Mouse (Mus musculus): ENCODE data around the gene Pgr15l. TPM values are rescaled to one million over a fixed set of nuclear protein-coding genes. Genes with fewer than 3 reads are reported as not detected.
A peak's percentile ranks its signal among the peaks of the same experiment; 100 is the strongest.

Gene Pgr15l
- polyA plus RNA-seq (2014; fragmentation: Nextera tagmentation; extraction: Ambion mirVana): not detected in 2 replicates

DNA sequence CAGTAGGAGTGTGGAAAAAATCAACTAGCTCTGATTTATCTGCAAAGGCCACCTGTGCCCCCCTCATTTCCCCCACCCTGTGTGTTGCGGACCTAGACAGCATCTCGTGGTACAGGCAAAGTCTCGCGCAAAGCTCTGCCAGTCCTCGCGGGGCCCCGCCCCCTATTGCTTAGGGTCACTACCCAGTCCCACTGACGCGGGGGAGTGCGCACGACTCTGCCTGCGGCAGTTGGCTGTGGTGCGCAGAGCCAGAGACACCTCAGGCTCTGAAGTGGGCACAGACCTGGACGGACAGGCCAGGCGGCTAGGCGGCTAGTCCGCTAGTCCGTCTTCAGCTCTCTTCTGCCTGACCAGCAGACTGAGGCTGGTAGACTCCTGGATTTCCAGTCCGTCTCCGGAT lies at the start of gene Pgr15l:
Pgr15l (plus strand) TSS at position 228 of the 400 bp plus-strand sequence.
- Histone ChIP-seq H3K36me3 (ENCODE audit: control insufficient read depth, insufficient read depth, low read length) (no peaks in the 10 kb centered on the region), H3K4me2 (ENCODE audit: low read depth, low read length, severe bottlenecking) (peak within 1 kb of the TSS; percentile 34; the same call in 1 of the 2 replicates), H3K27me3 (ENCODE audit: control insufficient read depth, insufficient read depth, low read length) (peaks cover 2% of the 10 kb centered on the region; the same call in 1 of the 2 replicates), H3K4me3 (ENCODE audit: low read depth, low read length) (no peak within 1 kb of the TSS), H3K4me1 (replicated peaks; ENCODE audit: control insufficient read depth, insufficient read depth, low read length) (no peaks in the 10 kb centered on the region), H3K9me3 (ENCODE audit: control insufficient read depth, low read length) (no peaks in the 10 kb centered on the region), H3K9ac (ENCODE audit: low read length) (no peak within 1 kb of the TSS), H3K27ac (ENCODE audit: low read depth, low read length) (no peak within 1 kb of the TSS)
- DNase-seq (ENCODE audit: low spot score) (peak; percentile 49), ATAC-seq (replicated peaks; ENCODE audit: low FRiP score) (peak; percentile 55; the same call in 1 of the 2 replicates)
- WGBS: 14% methylated on average over 20 of the region's 20 CpGs

DNA sequence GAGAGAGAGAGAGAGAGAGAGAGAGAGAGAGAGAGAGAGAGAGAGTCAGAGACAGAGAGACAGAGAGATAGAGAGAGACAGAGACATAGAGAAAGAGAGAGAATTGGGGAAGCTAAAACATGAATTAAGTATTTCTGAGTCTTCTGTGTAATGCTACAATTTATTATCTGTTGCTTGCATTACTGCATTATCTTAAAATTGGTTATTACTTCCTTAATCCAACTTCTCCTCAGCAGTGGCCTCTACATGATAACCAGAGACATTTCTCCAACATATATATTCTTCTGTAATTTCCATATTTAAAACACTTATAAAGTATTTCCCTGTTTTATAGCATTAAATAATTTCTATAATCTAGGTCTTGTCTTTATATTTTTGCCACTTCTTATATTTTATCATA lies 44.9 kb upstream of the Pgr15l start:
- DNase-seq (ENCODE audit: low spot score) (no peak), ATAC-seq (replicated peaks; ENCODE audit: low FRiP score) (no peak)
- Histone ChIP-seq H3K4me1 (replicated peaks; ENCODE audit: control insufficient read depth, insufficient read depth, low read length) (no peaks in the 10 kb centered on the region), H3K9ac (ENCODE audit: low read length) (no peak overlapping the region), H3K27ac (ENCODE audit: low read depth, low read length) (no peak overlapping the region), H3K9me3 (ENCODE audit: control insufficient read depth, low read length) (no peaks in the 10 kb centered on the region), H3K27me3 (ENCODE audit: control insufficient read depth, insufficient read depth, low read length) (no peaks in the 10 kb centered on the region), H3K36me3 (ENCODE audit: control insufficient read depth, insufficient read depth, low read length) (no peaks in the 10 kb centered on the region), H3K4me2 (ENCODE audit: low read depth, low read length, severe bottlenecking) (no peak overlapping the region), H3K4me3 (ENCODE audit: low read depth, low read length) (no peak overlapping the region)

DNA sequence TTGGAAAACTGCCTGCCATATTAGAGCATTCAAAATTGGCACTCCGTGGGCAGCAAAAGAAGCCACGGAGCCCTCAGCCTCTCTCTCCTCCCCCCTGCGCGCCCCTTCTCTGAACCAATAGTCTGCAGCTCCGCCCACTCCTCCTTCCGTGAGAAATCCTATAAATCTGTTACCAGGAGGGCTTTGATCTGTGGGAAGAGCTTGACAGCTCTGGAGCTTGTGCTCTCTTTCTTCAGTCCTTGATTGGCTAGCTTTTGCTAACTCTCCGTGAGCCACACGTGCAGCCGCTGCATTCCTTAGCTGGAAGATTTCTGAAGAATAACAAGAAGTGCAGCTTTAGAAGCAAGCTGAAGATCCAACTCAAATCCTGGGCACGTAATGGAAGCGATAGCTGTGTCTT lies 2.6 kb upstream of the Pgr15l start:
- WGBS: 13% methylated on average over 11 of the region's 11 CpGs
- H3K9me3 ChIP-seq (ENCODE audit: control insufficient read depth, low read length): no peaks in the 10 kb centered on the region
- H3K4me3 ChIP-seq (ENCODE audit: low read depth, low read length): no peak overlapping the region
- H3K27ac ChIP-seq (ENCODE audit: low read depth, low read length): no peak overlapping the region
- peaks cover 2% of the 10 kb centered on the region; the same call in 1 of the 2 replicates for H3K27me3 ChIP-seq (ENCODE audit: control insufficient read depth, insufficient read depth, low read length)
- DNase-seq (ENCODE audit: low spot score) (peak; percentile 67), ATAC-seq (replicated peaks; ENCODE audit: low FRiP score) (peak; percentile 97)
- no peak overlapping the region for H3K4me2 ChIP-seq (ENCODE audit: low read depth, low read length, severe bottlenecking)
- no peaks in the 10 kb centered on the region for H3K36me3 ChIP-seq (ENCODE audit: control insufficient read depth, insufficient read depth, low read length)
- no peak overlapping the region for H3K9ac ChIP-seq (ENCODE audit: low read length)
- H3K4me1 ChIP-seq (replicated peaks; ENCODE audit: control insufficient read depth, insufficient read depth, low read length): no peaks in the 10 kb centered on the region

Data from forebrain, embryonic 11.5 days (tissue).